Mouse (Mus musculus): Measurements from ENCODE around the gene 4930503B20Rik. TPM values are rescaled to one million over a fixed set of nuclear protein-coding genes. Genes with fewer than 3 reads are reported as not detected.

The 4930503B20Rik gene
- polyA plus RNA-seq (2015; fragmentation: Nextera tagmentation; extraction: Ambion mirVana) = not detected in 2 replicates

- Histone ChIP-seq H3K27me3 (replicated peaks; ENCODE audit: control insufficient read depth, insufficient read depth, low read length) (no peaks in the 10 kb centered on the region), H3K4me1 (ENCODE audit: control insufficient read depth, insufficient read depth, low read depth, low read length) (no peaks in the 10 kb centered on the region), H3K9me3 (ENCODE audit: control insufficient read depth, low read length) (no peaks in the 10 kb centered on the region), H3K4me2 (ENCODE audit: low read length) (no peak within 1 kb of the TSS), H3K36me3 (ENCODE audit: control insufficient read depth, insufficient read depth, low read length) (no peaks in the 10 kb centered on the region), H3K27ac (ENCODE audit: low read depth, low read length) (no peak within 1 kb of the TSS), H3K9ac (ENCODE audit: low read depth, low read length) (no peak within 1 kb of the TSS), H3K4me3 (ENCODE audit: low read length) (no peak within 1 kb of the TSS)
- WGBS = 89% methylated on average over 3 of the region's 3 CpGs
- no peak for ATAC-seq
Observed at GRCm38 (mm10) chr3:146651217-146651616, at the start of gene 4930503B20Rik. Gene 4930503B20Rik (minus strand): TSS chr3:146651317.

GRCm38 (mm10) chr3:146700051-146700450 is 48.9 kb upstream of the 4930503B20Rik start:
- no peaks in the 10 kb centered on the region for H3K4me1 ChIP-seq (ENCODE audit: control insufficient read depth, insufficient read depth, low read depth, low read length)
- no peaks in the 10 kb centered on the region for H3K36me3 ChIP-seq (ENCODE audit: control insufficient read depth, insufficient read depth, low read length)
- no peak overlapping the region for H3K4me2 ChIP-seq (ENCODE audit: low read length)
- no peak overlapping the region for H3K4me3 ChIP-seq (ENCODE audit: low read length)
- H3K9ac ChIP-seq (ENCODE audit: low read depth, low read length) = no peak overlapping the region
- ATAC-seq = no peak
- H3K27me3 ChIP-seq (replicated peaks; ENCODE audit: control insufficient read depth, insufficient read depth, low read length) = no peaks in the 10 kb centered on the region
- H3K9me3 ChIP-seq (ENCODE audit: control insufficient read depth, low read length) = no peaks in the 10 kb centered on the region
- WGBS = 90% methylated on average over 11 of the region's 11 CpGs
- H3K27ac ChIP-seq (ENCODE audit: low read depth, low read length) = no peak overlapping the region

- Histone ChIP-seq H3K9ac (ENCODE audit: low read depth, low read length) (no peak overlapping the region), H3K27me3 (replicated peaks; ENCODE audit: control insufficient read depth, insufficient read depth, low read length) (no peaks in the 10 kb centered on the region), H3K4me2 (ENCODE audit: low read length) (no peak overlapping the region), H3K36me3 (ENCODE audit: control insufficient read depth, insufficient read depth, low read length) (no peaks in the 10 kb centered on the region), H3K9me3 (ENCODE audit: control insufficient read depth, low read length) (no peaks in the 10 kb centered on the region), H3K4me3 (ENCODE audit: low read length) (no peak overlapping the region), H3K27ac (ENCODE audit: low read depth, low read length) (no peak overlapping the region), H3K4me1 (ENCODE audit: control insufficient read depth, insufficient read depth, low read depth, low read length) (no peaks in the 10 kb centered on the region)
- no peak for ATAC-seq
- 54% methylated on average over 11 of the region's 11 CpGs for WGBS
Observed at GRCm38 (mm10) chr3:146698982-146699381, 47.9 kb upstream of the 4930503B20Rik start.

- WGBS = 80% methylated on average over 5 of the region's 5 CpGs
- no peak overlapping the region for H3K4me3 ChIP-seq (ENCODE audit: low read length)
- H3K9ac ChIP-seq (ENCODE audit: low read depth, low read length) = no peak overlapping the region
- no peaks in the 10 kb centered on the region for H3K27me3 ChIP-seq (replicated peaks; ENCODE audit: control insufficient read depth, insufficient read depth, low read length)
- no peaks in the 10 kb centered on the region for H3K36me3 ChIP-seq (ENCODE audit: control insufficient read depth, insufficient read depth, low read length)
- H3K4me2 ChIP-seq (ENCODE audit: low read length) = no peak overlapping the region
- no peaks in the 10 kb centered on the region for H3K4me1 ChIP-seq (ENCODE audit: control insufficient read depth, insufficient read depth, low read depth, low read length)
- no peak for ATAC-seq
- H3K27ac ChIP-seq (ENCODE audit: low read depth, low read length) = no peak overlapping the region
- H3K9me3 ChIP-seq (ENCODE audit: control insufficient read depth, low read length) = no peaks in the 10 kb centered on the region
Observed at GRCm38 (mm10) chr3:146692547-146692946, 41.4 kb upstream of the 4930503B20Rik start.

GRCm38 (mm10) chr3:146687121-146687725 is 36.1 kb upstream of the 4930503B20Rik start:
- no peak for ATAC-seq
- H3K4me2 ChIP-seq (ENCODE audit: low read length) = no peak overlapping the region
- H3K27ac ChIP-seq (ENCODE audit: low read depth, low read length) = no peak overlapping the region
- H3K4me3 ChIP-seq (ENCODE audit: low read length) = no peak overlapping the region
- no peaks in the 10 kb centered on the region for H3K27me3 ChIP-seq (replicated peaks; ENCODE audit: control insufficient read depth, insufficient read depth, low read length)
- no peak overlapping the region for H3K9ac ChIP-seq (ENCODE audit: low read depth, low read length)
- H3K36me3 ChIP-seq (ENCODE audit: control insufficient read depth, insufficient read depth, low read length) = no peaks in the 10 kb centered on the region
- WGBS = 80% methylated on average over 4 of the region's 4 CpGs
- H3K9me3 ChIP-seq (ENCODE audit: control insufficient read depth, low read length) = no peaks in the 10 kb centered on the region
- no peaks in the 10 kb centered on the region; the same call in none of the 2 replicates for H3K4me1 ChIP-seq (ENCODE audit: control insufficient read depth, insufficient read depth, low read depth, low read length)

GRCm38 (mm10) chr3:146686428-146686827 is 35.3 kb upstream of the 4930503B20Rik start:
- ATAC-seq = no peak
- Histone ChIP-seq H3K27me3 (replicated peaks; ENCODE audit: control insufficient read depth, insufficient read depth, low read length) (no peaks in the 10 kb centered on the region), H3K4me3 (ENCODE audit: low read length) (no peak overlapping the region), H3K4me2 (ENCODE audit: low read length) (no peak overlapping the region), H3K4me1 (ENCODE audit: control insufficient read depth, insufficient read depth, low read depth, low read length) (no peaks in the 10 kb centered on the region; the same call in none of the 2 replicates), H3K36me3 (ENCODE audit: control insufficient read depth, insufficient read depth, low read length) (no peaks in the 10 kb centered on the region), H3K9ac (ENCODE audit: low read depth, low read length) (no peak overlapping the region), H3K9me3 (ENCODE audit: control insufficient read depth, low read length) (no peaks in the 10 kb centered on the region), H3K27ac (ENCODE audit: low read depth, low read length) (no peak overlapping the region)
- 94% methylated on average over 8 of the region's 8 CpGs for WGBS

GRCm38 (mm10) chr3:146684811-146685675 is 33.9 kb upstream of the 4930503B20Rik start, which contains the start of gene Samd13:
Gene Samd13 (minus strand): TSS chr3:146685592.
- Histone ChIP-seq H3K27ac (ENCODE audit: low read depth, low read length) (no peak within 1 kb of the TSS), H3K4me3 (ENCODE audit: low read length) (peak within 1 kb of the TSS; percentile 49), H3K36me3 (ENCODE audit: control insufficient read depth, insufficient read depth, low read length) (no peaks in the 10 kb centered on the region), H3K4me2 (ENCODE audit: low read length) (peak within 1 kb of the TSS; percentile 85), H3K9ac (ENCODE audit: low read depth, low read length) (peak within 1 kb of the TSS; percentile 54), H3K9me3 (ENCODE audit: control insufficient read depth, low read length) (no peaks in the 10 kb centered on the region), H3K27me3 (replicated peaks; ENCODE audit: control insufficient read depth, insufficient read depth, low read length) (no peaks in the 10 kb centered on the region), H3K4me1 (ENCODE audit: control insufficient read depth, insufficient read depth, low read depth, low read length) (no peaks in the 10 kb centered on the region; the same call in none of the 2 replicates)
- WGBS = 3% methylated on average over 50 of the region's 50 CpGs
- ATAC-seq = peak; percentile 94

- no peak for ATAC-seq
- H3K9ac ChIP-seq (ENCODE audit: low read depth, low read length) = no peak overlapping the region
- 90% methylated on average over 2 of the region's 2 CpGs for WGBS
- H3K4me2 ChIP-seq (ENCODE audit: low read length) = no peak overlapping the region
- no peak overlapping the region for H3K27ac ChIP-seq (ENCODE audit: low read depth, low read length)
- no peak overlapping the region for H3K4me3 ChIP-seq (ENCODE audit: low read length)
- H3K9me3 ChIP-seq (ENCODE audit: control insufficient read depth, low read length) = no peaks in the 10 kb centered on the region
- H3K36me3 ChIP-seq (ENCODE audit: control insufficient read depth, insufficient read depth, low read length) = no peaks in the 10 kb centered on the region
- no peaks in the 10 kb centered on the region; the same call in none of the 2 replicates for H3K4me1 ChIP-seq (ENCODE audit: control insufficient read depth, insufficient read depth, low read depth, low read length)
- no peaks in the 10 kb centered on the region for H3K27me3 ChIP-seq (replicated peaks; ENCODE audit: control insufficient read depth, insufficient read depth, low read length)
Observed at GRCm38 (mm10) chr3:146683095-146683494, 32.0 kb upstream of the 4930503B20Rik start.

- Histone ChIP-seq H3K4me2 (ENCODE audit: low read length) (peak overlapping the region; percentile 46), H3K4me3 (ENCODE audit: low read length) (peak overlapping the region; percentile 25), H3K9me3 (ENCODE audit: control insufficient read depth, low read length) (no peaks in the 10 kb centered on the region), H3K4me1 (ENCODE audit: control insufficient read depth, insufficient read depth, low read depth, low read length) (no peaks in the 10 kb centered on the region; the same call in none of the 2 replicates), H3K9ac (ENCODE audit: low read depth, low read length) (no peak overlapping the region; the same call in 1 of the 2 replicates), H3K27ac (ENCODE audit: low read depth, low read length) (no peak overlapping the region), H3K36me3 (ENCODE audit: control insufficient read depth, insufficient read depth, low read length) (no peaks in the 10 kb centered on the region), H3K27me3 (replicated peaks; ENCODE audit: control insufficient read depth, insufficient read depth, low read length) (no peaks in the 10 kb centered on the region)
- peak; percentile 37; the same call in 1 of the 2 replicates for ATAC-seq
- 38% methylated on average over 13 of the region's 13 CpGs for WGBS
Observed at GRCm38 (mm10) chr3:146682140-146682651, 31.1 kb upstream of the 4930503B20Rik start.
